Mouse (Mus musculus) kidney, adult 8-10 months (tissue): Measurements from ENCODE around the gene Itpr1.
A peak's percentile ranks its signal among the peaks of the same experiment; 100 is the strongest.

Experiments used
- DNase-seq, 2 experiments: peaks; one replicate each; pipeline ENCODE4 v3.0.0; 2022

The Itpr1 gene

GRCm38 (mm10) chr6:108212881-108213295, at the start of gene Itpr1:
Gene Itpr1 (plus strand): TSS chr6:108213096.
- DNase-seq: peak; percentile 99

- DNase-seq: no peak
Measured at GRCm38 (mm10) chr6:108164935-108165334, 48.0 kb upstream of the Itpr1 start.

- DNase-seq: no peak
Measured at GRCm38 (mm10) chr6:108165598-108165997, 47.3 kb upstream of the Itpr1 start.

- DNase-seq: peak in 1 of 2 experiments; percentile 9
Measured at GRCm38 (mm10) chr6:108167946-108168680, 44.8 kb upstream of the Itpr1 start.

GRCm38 (mm10) chr6:108168723-108169122, 44.2 kb upstream of the Itpr1 start:
- no peak for DNase-seq

- DNase-seq: no peak
Measured at GRCm38 (mm10) chr6:108169466-108169865, 43.4 kb upstream of the Itpr1 start.

GRCm38 (mm10) chr6:108172219-108172618, 40.7 kb upstream of the Itpr1 start:
- no peak for DNase-seq

- DNase-seq: no peak
Measured at GRCm38 (mm10) chr6:108174181-108174580, 38.7 kb upstream of the Itpr1 start.

GRCm38 (mm10) chr6:108179087-108179486, 33.8 kb upstream of the Itpr1 start:
- no peak for DNase-seq

GRCm38 (mm10) chr6:108184847-108185684, 27.8 kb upstream of the Itpr1 start, which contains the start of gene Sumf1:
Gene Sumf1 (minus strand): TSS chr6:108185582.
- peak; percentile 90 to 95 for DNase-seq

- no peak for DNase-seq
Measured at GRCm38 (mm10) chr6:108185685-108186009, 27.2 kb upstream of the Itpr1 start.

- DNase-seq: no peak
Measured at GRCm38 (mm10) chr6:108190690-108191089, 22.2 kb upstream of the Itpr1 start.

GRCm38 (mm10) chr6:108192632-108193031, 20.3 kb upstream of the Itpr1 start:
- DNase-seq: no peak

GRCm38 (mm10) chr6:108196665-108197064, 16.2 kb upstream of the Itpr1 start:
- no peak for DNase-seq

GRCm38 (mm10) chr6:108197117-108197516, 15.8 kb upstream of the Itpr1 start:
- no peak for DNase-seq

GRCm38 (mm10) chr6:108198286-108198685, 14.6 kb upstream of the Itpr1 start:
- no peak for DNase-seq

GRCm38 (mm10) chr6:108204322-108204721, 8.6 kb upstream of the Itpr1 start:
- no peak for DNase-seq

GRCm38 (mm10) chr6:108206145-108206544, 6.8 kb upstream of the Itpr1 start:
- peak in 1 of 2 experiments; percentile 41 for DNase-seq

GRCm38 (mm10) chr6:108206914-108207566, 5.9 kb upstream of the Itpr1 start:
- no peak for DNase-seq

- no peak for DNase-seq
Measured at GRCm38 (mm10) chr6:108211896-108212880, 708 bp upstream of the Itpr1 start.

GRCm38 (mm10) chr6:108213481-108214293, 791 bp downstream of the Itpr1 start:
- peak in 1 of 2 experiments; percentile 50 for DNase-seq
